Comparison of ENCODE assay signal across 32 mouse cellular contexts in the genomic region with DNA sequence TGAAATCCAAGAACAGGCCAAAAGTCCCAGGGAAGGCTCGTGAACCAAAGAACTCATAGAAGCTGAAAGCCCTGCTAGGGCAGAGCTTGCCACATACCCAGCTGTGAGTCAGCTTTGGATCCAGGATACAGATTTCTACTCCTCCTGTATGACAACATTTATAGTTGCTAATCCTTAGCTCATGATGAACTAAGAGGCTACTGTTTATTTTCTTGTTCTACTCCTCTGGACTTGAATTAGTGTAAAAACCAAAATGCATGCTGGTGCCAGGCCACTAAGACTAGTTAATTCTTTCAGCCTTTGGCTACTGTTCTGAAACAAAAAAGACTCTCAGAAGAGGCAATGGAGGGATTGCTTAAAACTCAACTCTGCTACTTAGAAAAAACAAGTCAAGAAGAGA.
"Had no signal": no experiment of that assay in that cellular context is flagged by ENCODE, and none has a peak within 500 bp of the region (broad histone marks: within the 10 kb centered on the region; RNA-seq: fewer than 3 reads in every experiment).

No protein-coding gene starts in this region.

- H3K4me3 ChIP-seq: limb, embryonic 10.5 days; limb, embryonic 12.5 days; limb, embryonic 13.5 days; limb, embryonic 15.5 days; liver, embryonic 12.5 days; liver, embryonic 13.5 days; liver, embryonic 15.5 days; lung, embryonic 15.5 days; megakaryocyte, embryonic 14.5 days; midbrain, embryonic 10.5 days; midbrain, embryonic 12.5 days; midbrain, embryonic 15.5 days; myocyte; neural tube, embryonic 12.5 days; neural tube, embryonic 13.5 days had no signal

- H3K9ac ChIP-seq: limb, embryonic 12.5 days; limb, embryonic 13.5 days; limb, embryonic 15.5 days; liver, embryonic 12.5 days; liver, embryonic 13.5 days; liver, embryonic 14.5 days; liver, embryonic 15.5 days; liver, postnatal 0 days; lung, embryonic 14.5 days; lung, embryonic 15.5 days; midbrain, embryonic 12.5 days; midbrain, embryonic 15.5 days; neural tube, embryonic 12.5 days; neural tube, embryonic 13.5 days had no signal

- H3K4me2 ChIP-seq: limb, embryonic 12.5 days; limb, embryonic 13.5 days; limb, embryonic 15.5 days; liver, embryonic 11.5 days; liver, embryonic 12.5 days; liver, embryonic 13.5 days; liver, embryonic 15.5 days; lung, embryonic 14.5 days; lung, embryonic 15.5 days; midbrain, embryonic 11.5 days; midbrain, embryonic 12.5 days; midbrain, embryonic 15.5 days; neural tube, embryonic 12.5 days; neural tube, embryonic 13.5 days had no signal

- H3K4me1 ChIP-seq: limb, embryonic 10.5 days; limb, embryonic 12.5 days; limb, embryonic 13.5 days; limb, embryonic 15.5 days; liver, embryonic 12.5 days; liver, embryonic 13.5 days; liver, embryonic 15.5 days; lung, embryonic 15.5 days; megakaryocyte, embryonic 14.5 days; midbrain, embryonic 10.5 days; midbrain, embryonic 12.5 days; midbrain, embryonic 15.5 days; neural tube, embryonic 12.5 days; neural tube, embryonic 13.5 days had no signal

- H3K27ac ChIP-seq: limb, embryonic 10.5 days; limb, embryonic 12.5 days; limb, embryonic 13.5 days; limb, embryonic 15.5 days; liver, embryonic 12.5 days; liver, embryonic 13.5 days; liver, embryonic 14.5 days; liver, embryonic 15.5 days; lung, embryonic 15.5 days; macrophage; midbrain, embryonic 10.5 days; midbrain, embryonic 12.5 days; midbrain, embryonic 15.5 days; neural tube, embryonic 12.5 days; neural tube, embryonic 13.5 days had no signal

- H3K36me3 ChIP-seq: limb, embryonic 10.5 days; limb, embryonic 12.5 days; limb, embryonic 13.5 days; limb, embryonic 15.5 days; liver, embryonic 12.5 days; liver, embryonic 13.5 days; liver, embryonic 15.5 days; lung, embryonic 15.5 days; midbrain, embryonic 10.5 days; midbrain, embryonic 12.5 days; midbrain, embryonic 15.5 days; neural tube, embryonic 12.5 days; neural tube, embryonic 13.5 days had no signal

- H3K9me3 ChIP-seq: limb, embryonic 10.5 days; limb, embryonic 12.5 days; limb, embryonic 13.5 days; limb, embryonic 15.5 days; liver, embryonic 12.5 days; liver, embryonic 13.5 days; liver, embryonic 15.5 days; lung, embryonic 15.5 days; megakaryocyte, embryonic 14.5 days; midbrain, embryonic 10.5 days; midbrain, embryonic 12.5 days; midbrain, embryonic 15.5 days; neural tube, embryonic 12.5 days; neural tube, embryonic 13.5 days had no signal

- DNase-seq: left cerebral cortex, postnatal 4 days; liver; liver, embryonic 13.5 days; liver, postnatal 0 days; lung, adult 18-20 months; lung, adult 2 months; lung, embryonic 14.5 days; lung, postnatal 10 days; lung, postnatal 14 days; lung, postnatal 36 days; lung, postnatal 4 days; midbrain, embryonic 14.5 days had no signal

- ATAC-seq: liver, embryonic 12.5 days; liver, postnatal 0 days; lung, postnatal 0 days; midbrain, embryonic 15.5 days; midbrain, embryonic 16.5 days had no signal

- H3K27me3 ChIP-seq: limb, embryonic 12.5 days; limb, embryonic 13.5 days; limb, embryonic 15.5 days; liver, embryonic 12.5 days; liver, embryonic 13.5 days; liver, embryonic 15.5 days; lung, embryonic 15.5 days; megakaryocyte, embryonic 14.5 days; midbrain, embryonic 12.5 days; midbrain, embryonic 15.5 days; neural tube, embryonic 12.5 days; neural tube, embryonic 13.5 days had no signal
